Mouse (Mus musculus) gastrocnemius, adult 2 months (tissue): ENCODE measurements around the gene Rab5a. TPM values are rescaled to one million over a fixed set of nuclear protein-coding genes. Genes with fewer than 3 reads are reported as not detected.

Experiments
- DNase-seq: peaks from one replicate; pipeline ENCODE4 v3.0.0; 2022
- H3K27ac ChIP-seq: fragments of 200-600 bp; 2 replicates; pipeline ENCODE4 v1.8.1; 2022; ENCODE audit warnings: mild to moderate bottlenecking
- H3K4me3 ChIP-seq: fragments of 200-600 bp; 2 replicates; pipeline ENCODE4 v1.8.1; 2022; ENCODE audit warnings: mild to moderate bottlenecking, moderate library complexity
- CTCF ChIP-seq: fragments of 200-600 bp; IDR thresholded peaks from 2 replicates; pipeline ENCODE4 v1.8.1; 2022; ENCODE audit warnings: antibody characterized with exemption, mild to moderate bottlenecking, moderate library complexity
- intact Hi-C: fragments of 180-260 bp; cut with DNase I; formaldehyde crosslinking; loops from one replicate; pipeline ENCODE4 v1.15.1; 2025
- long read RNA-seq, 2 experiments: library from polyadenylated mRNA; stranded (forward); transcript quantifications; one replicate each; pipeline ENCODE4 v2.0.0; 2021
- total RNA-seq, 2 experiments: library from RNA; stranded (reverse); gene quantifications; 2 replicates each; pipeline ENCODE4 v1.2.3; 2021

Gene Rab5a
- 10 to 100 TPM; 48.0 to 52.0 TPM for total RNA-seq
- long read RNA-seq, experiment 1, transcript Rab5a-201 (6 exons, 2,366 nt) = major isoform, 76 of 82 reads
- long read RNA-seq, experiment 1, partial matches to known transcripts = 4 of 82 reads
- long read RNA-seq, experiment 1, other reads (novel, unspliced or antisense) = 2 of 82 reads
- long read RNA-seq, experiment 2, transcript Rab5a-201 (6 exons, 2,366 nt) = major isoform, 68 of 69 reads
- long read RNA-seq, experiment 2, partial matches to known transcripts = 0 of 69 reads
- long read RNA-seq, experiment 2, other reads (novel, unspliced or antisense) = 1 of 69 reads

DNA sequence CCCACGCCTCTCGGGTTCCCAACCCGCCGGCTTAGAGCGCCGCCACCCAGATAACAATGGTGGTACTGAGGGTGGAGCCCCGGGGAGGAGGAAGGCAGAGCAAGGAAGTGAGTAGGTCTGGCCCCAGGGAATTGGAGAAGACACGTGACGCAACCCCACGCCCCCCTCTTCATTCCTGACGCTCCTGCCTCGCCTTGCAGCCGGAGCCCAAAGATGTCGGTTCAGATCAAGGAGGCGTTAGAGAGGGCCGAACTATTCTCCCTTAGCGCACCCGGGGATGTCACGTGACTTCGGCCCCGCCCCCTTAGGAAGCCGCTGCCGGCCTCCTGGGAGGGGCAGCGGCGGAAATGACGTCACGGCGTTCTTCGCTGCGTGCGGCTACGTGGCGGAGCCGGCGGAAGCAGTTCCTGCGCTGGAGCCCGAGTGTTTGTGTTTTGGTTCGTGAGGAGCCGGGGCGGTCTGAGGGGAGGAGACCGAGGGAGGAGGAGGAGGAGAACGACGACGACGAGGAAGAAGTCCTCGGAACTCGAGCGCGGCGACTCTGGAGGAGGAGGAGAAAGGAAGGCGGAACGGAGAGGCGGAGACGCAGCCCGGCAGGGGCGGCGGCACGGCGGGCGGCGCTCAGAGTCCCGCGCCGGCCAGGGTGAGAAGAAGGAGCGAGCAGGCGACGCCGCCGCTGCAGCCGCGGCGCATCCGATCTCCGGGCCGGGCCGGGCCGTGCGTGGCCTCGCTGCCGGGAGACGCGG, at the start of gene Rab5a:
Gene Rab5a, plus strand, starts transcription at position 377 of the 746 bp plus-strand sequence.
- Histone ChIP-seq H3K27ac (peak within 1 kb of the TSS; percentile 97), H3K4me3 (peak within 1 kb of the TSS; percentile 83)
- peak; percentile 16; the same call in 1 of the 2 replicates for TF ChIP-seq CTCF
- DNase-seq = peak; percentile 100
- intact Hi-C loops = loop anchor here (2.0 kb wide), 1 partner anchor 88 kb away; the partner anchor contains the start of gene Kat2b

DNA sequence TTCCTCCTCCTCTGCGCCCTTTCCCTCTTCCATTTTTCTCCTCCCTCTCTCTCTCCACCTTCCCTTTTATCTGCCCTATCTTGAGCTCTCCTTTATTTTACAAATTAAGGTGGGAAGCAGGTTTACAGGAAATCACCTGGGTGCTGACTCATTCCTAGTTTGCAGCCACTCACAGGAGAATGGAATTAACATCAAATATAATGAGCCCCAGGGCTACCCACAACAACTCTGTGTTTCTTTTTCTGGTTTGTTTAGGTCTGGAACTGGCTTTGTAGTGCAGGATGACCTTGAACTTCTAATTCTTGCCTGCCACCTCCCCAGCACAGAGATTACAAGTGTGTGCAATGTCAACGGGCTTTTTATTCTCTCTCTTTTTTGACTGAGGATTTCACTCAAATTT, 22.9 kb upstream of the Rab5a start:
- no peak overlapping the region for H3K4me3 ChIP-seq
- no peak for DNase-seq
- H3K27ac ChIP-seq = no peak overlapping the region
- no peak for TF ChIP-seq CTCF
- intact Hi-C loops = no loop called here

DNA sequence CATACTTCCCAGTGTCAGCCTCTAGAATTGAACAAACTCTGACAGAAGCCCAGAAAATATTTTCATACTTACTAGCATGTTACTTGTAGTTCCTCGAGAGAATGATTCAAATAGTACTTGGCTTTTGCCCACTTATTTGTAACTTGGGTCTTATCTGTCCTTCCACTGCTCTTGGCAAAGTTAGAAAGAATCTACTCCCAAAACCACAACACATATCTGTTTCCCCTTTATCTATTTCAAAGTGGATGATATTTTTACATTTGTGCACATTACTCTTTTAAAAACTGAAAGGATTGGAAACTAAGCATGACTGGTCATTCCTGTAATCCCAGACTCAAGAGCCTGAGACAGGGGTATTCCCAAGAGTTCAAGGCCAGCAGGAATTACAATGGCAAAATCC, 22.3 kb upstream of the Rab5a start:
- Histone ChIP-seq H3K4me3 (no peak overlapping the region), H3K27ac (no peak overlapping the region)
- no peak for DNase-seq
- intact Hi-C loops = no loop called here
- no peak for TF ChIP-seq CTCF

DNA sequence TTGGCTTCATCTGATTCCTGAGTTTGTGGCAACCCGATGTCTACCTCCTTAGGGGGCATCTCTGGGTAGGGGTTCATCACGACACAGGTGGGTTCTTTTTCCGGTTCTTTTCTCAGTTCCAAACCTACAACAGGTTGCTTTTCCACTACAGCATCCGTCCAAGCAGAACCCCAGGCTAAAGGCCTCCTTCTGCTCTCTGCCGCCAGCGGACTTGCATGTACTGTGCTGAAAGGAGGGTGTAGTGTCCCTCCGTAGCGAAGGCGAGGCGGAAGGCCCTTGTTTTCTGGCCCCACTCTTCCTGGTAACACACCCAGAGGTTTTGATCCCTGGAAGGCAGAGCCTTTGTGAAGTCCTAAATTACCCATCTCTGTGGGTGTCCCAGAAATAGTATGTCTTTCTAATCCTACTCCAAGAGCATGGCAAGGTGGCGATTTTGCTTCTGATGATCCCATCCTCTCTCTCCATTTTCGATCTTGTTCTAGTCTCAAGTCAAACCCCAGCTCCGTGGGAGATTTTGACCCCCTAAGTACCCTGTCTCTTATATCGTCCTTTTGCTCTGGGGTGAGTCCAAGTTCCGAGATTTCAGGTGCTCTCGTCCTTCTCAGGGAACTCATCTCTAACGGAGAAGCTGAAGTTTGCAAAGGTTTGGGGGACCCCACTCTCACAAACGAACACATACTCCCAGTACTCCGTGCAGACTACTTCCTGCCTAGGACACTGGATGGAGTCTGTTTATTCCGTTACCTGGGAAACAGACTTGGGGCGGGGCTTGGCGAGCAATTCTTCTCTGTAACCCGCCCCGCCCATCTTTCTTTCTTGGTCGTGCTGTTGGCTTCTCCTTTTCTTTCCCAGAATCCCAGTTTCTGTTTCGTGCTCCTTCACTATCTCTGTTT, 16.2 kb upstream of the Rab5a start, which contains the start of gene Efhb:
Gene Efhb, minus strand, starts transcription at position 719 of the 893 bp plus-strand sequence.
- peak within 1 kb of the TSS; percentile 64 for H3K4me3 ChIP-seq
- peak; percentile 93 for DNase-seq
- TF ChIP-seq CTCF = no peak
- intact Hi-C loops = no loop called here
- H3K27ac ChIP-seq = peak within 1 kb of the TSS; percentile 64

DNA sequence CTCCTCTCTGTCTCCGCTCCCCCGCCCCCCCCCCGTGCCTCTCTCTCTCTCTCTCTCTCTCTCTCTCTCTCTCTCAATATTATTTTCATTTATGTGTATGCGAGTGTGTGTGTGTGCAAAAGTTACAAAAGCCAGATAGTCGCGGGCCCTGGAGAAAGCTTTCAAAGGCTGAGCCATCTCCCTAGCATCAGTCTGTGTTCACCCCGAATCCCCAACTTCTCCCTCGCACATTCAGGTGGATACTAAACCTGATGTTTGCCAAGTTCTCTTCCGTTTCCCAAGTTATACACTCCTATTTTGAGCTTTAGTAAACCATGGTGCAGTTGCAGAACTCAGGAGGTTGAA, 15.6 kb upstream of the Rab5a start:
- no peak for TF ChIP-seq CTCF
- intact Hi-C loops = no loop called here
- H3K27ac ChIP-seq = peak overlapping the region; percentile 64
- peak overlapping the region; percentile 64 for H3K4me3 ChIP-seq
- no peak for DNase-seq

DNA sequence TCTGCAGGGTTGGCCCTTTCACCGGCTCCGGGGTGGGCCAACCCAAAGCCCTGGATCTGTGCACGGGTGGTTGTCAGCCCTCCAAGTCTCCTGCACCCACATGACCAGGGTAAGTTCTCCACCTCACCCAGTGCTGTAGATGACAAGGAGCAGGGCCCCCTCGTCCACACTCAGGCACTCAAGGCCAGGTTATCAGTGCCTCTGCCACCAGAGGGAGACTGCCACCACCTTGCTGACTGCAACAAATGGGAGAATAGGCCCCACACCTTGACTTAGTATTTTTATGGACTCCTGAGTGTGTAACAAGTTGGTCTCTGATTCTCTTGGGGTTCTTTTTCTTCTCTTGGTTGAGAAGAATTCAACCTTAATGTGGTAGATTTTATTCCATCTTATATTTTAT, 13.5 kb upstream of the Rab5a start:
- intact Hi-C loops = no loop called here
- Histone ChIP-seq H3K4me3 (no peak overlapping the region), H3K27ac (no peak overlapping the region)
- DNase-seq = peak; percentile 26
- TF ChIP-seq CTCF = peak; percentile 32

DNA sequence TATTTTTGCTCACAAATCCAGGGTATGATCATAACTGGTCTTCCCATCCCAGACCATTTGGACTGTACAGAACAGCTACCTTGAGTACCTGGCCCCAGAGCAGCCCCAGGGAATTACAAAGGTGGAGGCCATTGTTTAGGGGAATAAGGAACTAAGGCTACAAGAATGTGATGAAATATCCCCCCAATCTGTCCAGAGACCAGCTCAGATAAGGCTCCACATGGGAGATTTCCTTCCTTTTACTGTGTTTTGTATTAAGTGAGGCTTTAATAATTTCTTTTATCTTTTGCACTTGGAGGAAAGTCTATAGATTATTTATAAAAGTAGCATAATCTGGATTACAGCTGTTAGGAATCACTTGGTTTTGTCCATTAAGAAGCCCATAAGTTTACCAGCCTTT, 10.3 kb upstream of the Rab5a start:
- DNase-seq = no peak
- TF ChIP-seq CTCF = no peak
- intact Hi-C loops = no loop called here
- no peak overlapping the region for H3K4me3 ChIP-seq
- H3K27ac ChIP-seq = no peak overlapping the region

DNA sequence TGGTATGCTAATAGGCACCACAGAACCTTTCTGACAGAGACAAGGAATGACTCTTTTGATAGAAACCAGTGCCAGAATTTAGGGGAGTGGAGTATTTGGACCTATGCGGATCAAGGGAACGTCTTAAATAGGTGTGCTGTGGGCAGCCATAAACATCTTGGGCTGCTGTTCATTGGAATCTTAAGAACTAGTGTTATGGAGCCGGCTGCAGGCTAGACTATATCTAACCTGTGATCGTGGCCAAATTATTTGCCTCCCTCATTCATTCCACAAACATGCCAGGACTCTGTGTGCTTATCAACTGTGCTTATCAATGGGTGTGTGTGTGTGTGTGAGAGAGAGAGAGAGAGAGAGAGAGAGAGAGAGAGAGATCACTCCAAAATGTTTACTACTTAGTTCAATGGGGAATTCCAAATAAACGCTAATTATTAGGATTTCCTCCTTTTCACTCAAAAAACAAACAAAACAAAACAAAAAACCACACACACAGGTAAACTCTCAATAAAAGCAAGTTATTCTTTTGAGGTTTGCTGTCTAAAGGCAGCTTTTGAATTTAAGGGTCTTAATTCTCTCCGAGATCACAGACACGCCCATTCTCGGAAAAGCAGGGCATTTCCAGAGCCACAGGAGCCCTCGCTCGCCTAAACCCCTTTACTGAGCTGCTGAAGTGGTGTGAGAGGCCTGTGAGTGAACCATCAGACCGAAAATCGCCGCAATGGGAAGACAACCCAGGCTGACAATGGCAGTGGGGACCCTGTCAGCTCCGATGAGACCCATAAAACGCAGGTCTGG, 772 bp upstream of the Rab5a start:
- H3K4me3 ChIP-seq = peak overlapping the region; percentile 83
- intact Hi-C loops = loop anchor here (2.0 kb wide), 1 partner anchor 89 kb away; the partner anchor contains the start of gene Kat2b
- no peak for TF ChIP-seq CTCF
- H3K27ac ChIP-seq = peak overlapping the region; percentile 97
- DNase-seq = no peak

DNA sequence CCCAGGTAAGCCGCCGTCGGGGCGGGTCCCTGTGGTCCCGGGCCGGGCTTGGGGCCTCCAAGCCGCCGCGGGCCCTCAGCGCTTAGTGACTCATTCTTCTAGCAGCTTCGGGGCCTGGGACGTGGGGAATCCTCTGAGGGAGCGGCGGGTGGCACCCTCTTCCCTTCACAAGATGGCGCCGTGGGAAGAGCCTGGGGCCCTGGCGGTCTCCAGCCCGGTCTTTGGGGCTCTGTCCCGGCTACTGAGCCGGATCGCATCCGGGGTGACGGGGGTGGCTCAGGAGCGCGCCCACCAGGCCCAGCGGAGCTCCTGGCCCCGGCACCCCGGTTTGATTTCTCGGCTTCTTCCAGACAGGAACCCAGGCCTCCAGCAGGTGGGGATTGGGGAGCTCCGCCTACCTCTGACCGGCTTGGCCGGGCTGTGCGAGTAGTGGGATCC, 589 bp downstream of the Rab5a start:
- peak overlapping the region; percentile 83 for H3K4me3 ChIP-seq
- peak overlapping the region; percentile 97 for H3K27ac ChIP-seq
- intact Hi-C loops = loop anchor here (2.0 kb wide), 1 partner anchor 87 kb away; the partner anchor contains the start of gene Kat2b
- peak; percentile 60 for DNase-seq
- peak; percentile 18; the same call in 1 of the 2 replicates for TF ChIP-seq CTCF

DNA sequence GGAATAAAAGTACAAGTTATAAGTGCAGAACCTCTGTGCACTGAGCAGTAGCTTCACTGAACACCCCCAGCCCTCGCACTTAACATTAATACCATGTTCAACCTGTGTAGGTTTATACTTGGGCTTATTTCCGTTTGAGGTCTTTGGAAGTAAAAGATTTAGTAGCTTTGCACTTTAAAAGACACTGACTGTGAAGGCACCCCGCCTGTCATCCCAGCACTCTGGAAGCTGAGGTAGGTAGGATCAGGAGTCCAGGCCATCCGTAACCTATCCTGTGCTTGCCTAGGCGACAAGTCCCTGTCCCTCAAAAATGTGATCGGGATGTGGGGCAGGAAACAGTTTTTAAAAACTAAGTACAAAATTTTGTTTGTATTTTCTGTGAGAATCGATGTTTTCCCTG, 1.4 kb downstream of the Rab5a start:
- peak overlapping the region; percentile 97; the same call in 1 of the 2 replicates for H3K27ac ChIP-seq

DNA sequence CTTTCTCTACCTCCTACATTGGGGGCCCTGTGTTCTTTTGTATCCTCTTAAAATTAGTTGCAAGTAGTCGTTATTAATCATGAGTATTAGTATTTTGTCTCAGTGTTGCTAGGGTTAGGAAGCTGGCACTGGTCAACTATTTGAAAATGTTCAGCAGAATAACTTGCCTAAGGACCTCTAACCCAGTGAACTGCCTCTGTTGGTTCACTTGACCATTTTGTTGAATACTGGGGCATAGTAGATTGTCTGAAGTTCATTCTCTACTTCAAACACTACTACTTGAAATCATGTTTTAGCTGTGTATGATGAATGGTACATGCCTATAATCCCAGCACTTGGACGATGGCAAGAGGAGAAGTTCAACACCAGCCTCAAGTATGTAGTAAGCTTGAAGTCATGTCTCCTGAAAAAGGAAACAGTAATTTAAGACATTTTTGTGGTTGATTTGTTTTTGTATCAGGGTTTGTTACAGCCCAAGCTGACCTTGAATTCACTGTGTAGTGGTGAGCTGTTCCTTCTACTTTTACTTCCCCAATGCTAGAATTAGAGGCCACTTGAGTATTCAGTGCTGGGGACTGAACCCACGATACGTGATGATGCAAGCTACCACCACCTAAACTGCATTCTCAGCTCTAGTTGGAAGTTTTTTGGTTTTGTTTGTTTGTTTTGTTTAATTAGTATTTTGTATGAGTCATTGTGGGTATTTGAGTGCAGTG, 9.4 kb downstream of the Rab5a start:
- intact Hi-C loops = no loop called here
- Histone ChIP-seq H3K27ac (peak overlapping the region; percentile 6; the same call in 1 of the 2 replicates), H3K4me3 (no peak overlapping the region)
- no peak for DNase-seq
- no peak for TF ChIP-seq CTCF

More for the DNA sequence above, 1.4 kb downstream of the Rab5a start:
- no peak for TF ChIP-seq CTCF
- peak overlapping the region; percentile 83 for H3K4me3 ChIP-seq
- intact Hi-C loops = no loop called here
- DNase-seq = no peak
